Mouse (Mus musculus) neural tube, embryonic 12.5 days (tissue): ENCODE measurements at regions not wholly inside any gene's neighbourhood (a gene's known extent, or its start where the extent isn't known, plus 50 kb on each side); places are given as distances from the start of the nearest gene placed in this dataset.

Experiments used
- ATAC-seq: fragments of 200-750 bp; cut with Nextera tagmentation; 2 replicates; pipeline ENCODE4 v1.8.0; 2017; ENCODE audit warnings: low read depth, mild to moderate bottlenecking, moderate TSS enrichment, moderate library complexity; ENCODE audit not compliant: low FRiP score
- H3K27ac ChIP-seq: fragments of 300-500 bp; sonication (generic); 2 replicates; pipeline ENCODE4 v1.5.1; 2016
- H3K27me3 ChIP-seq: fragments of 300-500 bp; sonication (generic); replicated peaks from 2 replicates; pipeline ENCODE4 v1.6.1; 2016; ENCODE audit warnings: mild to moderate bottlenecking
- H3K36me3 ChIP-seq: fragments of 300-500 bp; sonication (generic); 2 replicates; pipeline ENCODE4 v1.6.1; 2016; ENCODE audit warnings: mild to moderate bottlenecking
- H3K4me1 ChIP-seq: fragments of 300-500 bp; sonication (generic); 2 replicates; pipeline ENCODE4 v1.6.1; 2016
- H3K4me2 ChIP-seq: fragments of 300-500 bp; sonication (generic); replicated peaks from 2 replicates; pipeline ENCODE4 v1.6.1; 2016; ENCODE audit warnings: mild to moderate bottlenecking
- H3K4me3 ChIP-seq: fragments of 300-500 bp; sonication (generic); 2 replicates; pipeline ENCODE4 v1.5.1; 2016
- H3K9ac ChIP-seq: fragments of 300-500 bp; sonication (generic); 2 replicates; pipeline ENCODE4 v1.6.1; 2016; ENCODE audit warnings: mild to moderate bottlenecking
- H3K9me3 ChIP-seq: fragments of 300-500 bp; sonication (generic); 2 replicates; pipeline ENCODE4 v1.6.1; 2016; ENCODE audit warnings: mild to moderate bottlenecking
- WGBS: fragments of 180-500 bp; shearing (Covaris S2); methylation state at CpG from one replicate; pipeline ENCODE4 v1.1.7; 2016; 5-methylcytosine and 5-hydroxymethylcytosine counted together

DNA sequence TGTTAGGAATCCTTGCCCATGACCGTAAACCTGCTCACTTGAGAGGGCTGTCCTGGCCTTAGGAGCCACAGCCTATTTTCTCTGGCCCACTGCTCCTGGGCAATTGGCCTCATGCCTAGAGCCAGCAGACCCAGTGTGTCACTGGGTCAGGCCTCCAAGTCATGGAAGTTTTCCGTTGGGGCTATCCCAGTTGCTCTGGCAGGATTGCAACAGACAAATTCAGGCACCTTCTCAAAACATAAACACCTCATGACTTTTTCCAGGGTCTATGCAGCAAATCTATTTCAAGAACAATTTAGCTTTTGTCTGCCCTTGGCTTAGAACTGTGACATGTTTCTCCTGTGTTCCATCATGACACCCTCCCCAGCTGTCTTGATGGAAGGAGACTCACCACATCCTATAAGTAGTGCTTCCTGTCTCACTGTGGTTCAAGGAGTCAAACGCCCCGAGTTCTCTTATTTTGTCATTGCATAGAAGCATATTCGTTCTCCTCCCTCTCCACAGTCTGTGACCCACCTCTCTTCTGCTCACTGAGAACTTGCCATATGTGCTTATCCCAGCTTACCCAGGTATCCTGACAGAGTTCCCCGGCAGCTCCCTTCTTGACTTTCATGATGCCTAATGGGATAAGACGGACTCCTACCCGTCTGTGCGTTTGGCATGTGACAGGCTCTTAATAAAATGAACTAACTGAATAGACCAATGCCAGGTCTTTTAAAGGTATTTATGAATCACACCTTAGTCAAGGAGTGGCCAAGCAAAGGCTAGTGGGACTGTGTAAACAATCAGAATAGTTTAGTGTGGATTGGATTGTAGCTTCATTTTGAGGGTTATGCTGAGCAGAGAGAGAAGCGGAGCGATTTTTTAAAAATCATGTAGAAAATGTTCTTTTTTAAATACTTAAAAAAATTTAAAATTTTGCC lies 108.2 kb upstream of the Serp2 start:
- no peak for ATAC-seq
- no peaks in the 10 kb centered on the region for H3K36me3 ChIP-seq
- 83% methylated on average over 11 of the region's 11 CpGs for WGBS
- H3K4me1 ChIP-seq: no peaks in the 10 kb centered on the region
- H3K9me3 ChIP-seq: no peaks in the 10 kb centered on the region
- no peak overlapping the region for H3K4me3 ChIP-seq
- H3K27ac ChIP-seq: no peak overlapping the region
- H3K4me2 ChIP-seq: no peak overlapping the region
- H3K9ac ChIP-seq: no peak overlapping the region
- H3K27me3 ChIP-seq: no peaks in the 10 kb centered on the region

DNA sequence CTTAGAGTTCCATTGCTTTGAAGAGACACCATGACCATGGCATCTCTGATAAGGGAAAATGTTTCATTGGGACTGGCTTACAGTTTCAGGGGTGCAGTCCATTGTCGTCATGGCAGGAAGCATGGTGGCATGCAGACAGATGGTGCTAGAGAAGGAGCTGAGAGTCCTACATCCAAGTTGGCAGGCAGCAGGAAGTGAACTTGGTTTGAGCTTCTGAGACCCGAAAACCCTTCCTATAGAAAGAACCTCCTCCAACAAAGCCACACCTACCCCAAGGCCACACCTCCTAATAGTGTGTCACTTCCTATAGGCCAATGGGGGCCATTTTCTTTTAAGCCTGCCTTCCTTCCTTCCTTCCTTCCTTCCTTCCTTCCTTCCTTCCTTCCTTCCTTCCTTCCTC lies 107.1 kb upstream of the Serp2 start:
- whole genome bisulfite sequencing: 89% methylated on average over 2 of the region's 2 CpGs
- ATAC-seq: no peak
- no peaks in the 10 kb centered on the region; the same call in 1 of the 2 replicates for H3K4me1 ChIP-seq
- no peak overlapping the region for H3K9ac ChIP-seq
- H3K9me3 ChIP-seq: no peaks in the 10 kb centered on the region
- H3K27me3 ChIP-seq: no peaks in the 10 kb centered on the region
- H3K4me2 ChIP-seq: no peak overlapping the region
- no peaks in the 10 kb centered on the region for H3K36me3 ChIP-seq
- H3K4me3 ChIP-seq: no peak overlapping the region
- no peak overlapping the region for H3K27ac ChIP-seq

DNA sequence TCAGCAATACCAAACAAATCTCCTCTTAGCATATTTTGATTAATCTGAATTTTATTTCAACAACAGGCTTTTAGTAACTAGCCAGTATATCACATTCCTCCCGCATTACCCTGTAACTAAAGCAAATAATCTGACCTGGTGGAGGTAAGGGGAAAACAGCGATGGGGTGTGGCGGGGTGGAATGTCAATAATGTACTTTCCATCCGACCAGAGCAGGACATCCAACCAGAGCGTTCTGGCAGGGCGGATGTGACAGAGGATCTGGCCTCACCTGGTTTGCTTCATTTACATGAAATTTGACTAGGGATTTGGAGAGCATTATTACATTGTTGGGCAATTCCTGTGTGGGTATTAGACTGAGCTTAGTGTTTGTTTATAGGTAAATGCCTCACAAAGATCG lies 106.2 kb upstream of the Serp2 start:
- no peaks in the 10 kb centered on the region for H3K27me3 ChIP-seq
- no peak overlapping the region for H3K4me2 ChIP-seq
- no peaks in the 10 kb centered on the region for H3K36me3 ChIP-seq
- no peak for ATAC-seq
- H3K9me3 ChIP-seq: no peaks in the 10 kb centered on the region
- WGBS: 92% methylated on average over 7 of the region's 7 CpGs
- H3K4me1 ChIP-seq: peaks cover 7% of the 10 kb centered on the region
- no peak overlapping the region for H3K27ac ChIP-seq
- no peak overlapping the region for H3K9ac ChIP-seq
- no peak overlapping the region for H3K4me3 ChIP-seq

DNA sequence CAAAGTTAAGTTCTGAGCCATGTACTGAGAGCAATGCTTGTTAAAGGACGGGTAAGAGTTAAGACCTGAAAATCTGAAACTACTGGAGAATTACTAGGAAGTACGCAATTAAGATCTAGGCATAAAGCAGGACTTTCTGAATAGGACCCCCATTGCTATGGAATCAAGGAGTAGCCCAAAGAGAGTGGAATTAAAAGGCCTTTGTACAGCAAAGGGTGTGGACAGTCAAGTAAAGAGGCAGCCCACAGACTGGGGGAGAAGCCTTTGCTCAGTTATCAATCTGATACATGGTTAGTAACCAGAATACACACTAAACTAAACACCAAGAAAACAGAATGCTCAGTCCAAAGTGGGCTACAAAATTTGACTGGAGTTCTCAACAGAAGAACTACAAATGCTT lies 104.2 kb upstream of the Serp2 start:
- no peak overlapping the region for H3K4me3 ChIP-seq
- ATAC-seq: no peak
- H3K4me2 ChIP-seq: no peak overlapping the region
- H3K27me3 ChIP-seq: no peaks in the 10 kb centered on the region
- no peak overlapping the region for H3K27ac ChIP-seq
- H3K9me3 ChIP-seq: no peaks in the 10 kb centered on the region
- WGBS: 84% methylated on average over 2 of the region's 2 CpGs
- H3K4me1 ChIP-seq: peaks cover 14% of the 10 kb centered on the region
- no peaks in the 10 kb centered on the region for H3K36me3 ChIP-seq
- H3K9ac ChIP-seq: no peak overlapping the region

DNA sequence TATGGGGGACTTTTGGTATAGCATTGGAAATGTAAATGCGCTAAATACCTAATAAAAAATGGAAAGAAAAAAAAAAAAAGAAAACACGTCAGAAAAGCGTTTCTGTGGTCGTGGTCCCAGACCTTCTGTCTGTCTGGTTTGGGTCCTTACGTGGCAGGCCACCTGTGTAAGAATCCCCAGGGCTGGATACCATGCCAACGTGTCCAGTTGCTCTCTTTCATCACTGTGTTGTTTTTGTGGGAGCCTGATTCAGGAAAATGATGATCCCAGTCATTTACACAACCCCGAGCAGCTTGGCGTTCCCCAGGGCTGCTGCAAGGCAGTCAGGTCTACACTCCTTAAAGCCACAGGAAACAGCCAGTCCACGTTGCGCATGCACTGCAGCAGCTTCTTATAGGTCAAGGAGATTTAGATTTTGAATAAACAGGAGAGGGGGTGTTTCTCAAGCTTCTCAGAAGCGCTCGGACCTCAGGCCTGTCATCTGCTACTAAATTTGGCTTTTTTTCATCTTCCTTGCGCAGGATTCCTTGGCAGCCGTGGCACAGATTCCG lies 102.3 kb upstream of the Serp2 start:
- no peak overlapping the region for H3K27ac ChIP-seq
- no peak overlapping the region for H3K4me3 ChIP-seq
- WGBS: 73% methylated on average over 15 of the region's 15 CpGs
- H3K36me3 ChIP-seq: no peaks in the 10 kb centered on the region
- no peaks in the 10 kb centered on the region for H3K27me3 ChIP-seq
- H3K4me1 ChIP-seq: peaks cover 14% of the 10 kb centered on the region
- no peak overlapping the region for H3K4me2 ChIP-seq
- no peak for ATAC-seq
- H3K9ac ChIP-seq: no peak overlapping the region
- no peaks in the 10 kb centered on the region for H3K9me3 ChIP-seq

DNA sequence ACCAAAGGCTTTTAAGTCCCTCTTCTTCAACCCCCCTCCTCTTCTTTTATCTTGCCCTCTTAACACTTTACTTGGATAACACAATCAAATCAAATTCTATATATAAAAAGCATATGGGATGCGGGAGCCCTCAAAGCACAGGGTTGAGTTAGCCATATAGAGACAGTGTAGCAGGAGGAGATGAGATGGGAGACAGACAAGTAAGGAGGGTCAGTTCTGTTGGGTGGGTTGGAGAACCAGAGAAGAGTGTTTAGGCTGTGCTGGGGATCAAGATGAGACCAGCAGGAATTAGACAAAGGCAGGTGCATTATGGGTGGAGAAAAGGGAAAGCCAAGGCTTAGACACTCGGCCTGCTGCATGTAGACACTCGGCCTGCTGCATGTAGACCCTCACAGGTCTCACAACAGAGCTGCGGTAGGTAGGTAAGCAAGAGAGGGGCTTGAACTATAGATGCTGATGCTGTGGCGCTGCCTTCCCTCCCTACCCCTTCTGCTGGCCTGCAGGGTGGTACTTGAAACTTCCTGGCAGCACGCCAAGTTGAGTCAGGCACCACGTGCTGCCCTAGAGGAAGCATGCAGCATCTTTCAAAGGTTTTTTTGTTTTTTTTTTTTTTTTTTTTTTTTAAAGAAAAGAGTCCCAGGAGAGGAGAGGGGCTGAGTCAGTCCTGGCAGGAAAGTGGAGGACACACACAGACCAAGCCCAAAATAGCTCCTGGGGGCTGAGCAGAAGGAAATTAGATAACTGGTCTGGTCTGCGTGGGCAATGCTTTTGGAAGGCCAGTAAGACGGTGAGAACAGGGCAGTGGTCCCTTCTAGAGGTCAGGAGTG lies 101.3 kb upstream of the Serp2 start:
- no peak overlapping the region for H3K4me3 ChIP-seq
- WGBS: 48% methylated on average over 9 of the region's 9 CpGs
- H3K9me3 ChIP-seq: no peaks in the 10 kb centered on the region
- ATAC-seq: peak; percentile 90
- H3K4me1 ChIP-seq: peaks cover 14% of the 10 kb centered on the region
- no peak overlapping the region for H3K9ac ChIP-seq
- H3K36me3 ChIP-seq: no peaks in the 10 kb centered on the region
- H3K27me3 ChIP-seq: no peaks in the 10 kb centered on the region
- no peak overlapping the region for H3K4me2 ChIP-seq
- no peak overlapping the region for H3K27ac ChIP-seq

DNA sequence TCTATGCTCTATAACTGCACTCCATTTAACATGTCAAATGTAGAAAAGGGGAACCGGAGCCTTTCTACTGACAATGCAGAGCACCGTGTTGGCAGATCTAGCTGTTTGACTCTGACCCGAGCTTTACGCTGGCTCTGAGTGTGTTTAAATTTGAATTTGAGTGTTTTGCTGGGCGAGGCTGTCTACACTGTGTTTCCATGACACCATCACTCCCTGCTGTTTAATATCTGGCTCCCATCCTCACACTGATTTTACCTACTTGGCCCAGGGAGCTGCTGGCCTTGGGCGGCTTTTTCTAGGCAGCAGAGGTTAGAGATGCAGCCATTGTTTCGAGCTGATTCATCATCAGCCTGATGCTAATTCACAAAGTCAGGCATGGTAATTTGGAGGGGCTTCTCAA lies 100.7 kb upstream of the Serp2 start:
- H3K9me3 ChIP-seq: no peaks in the 10 kb centered on the region
- H3K9ac ChIP-seq: no peak overlapping the region
- H3K4me3 ChIP-seq: no peak overlapping the region
- H3K27me3 ChIP-seq: no peaks in the 10 kb centered on the region
- H3K4me2 ChIP-seq: no peak overlapping the region
- 47% methylated on average over 7 of the region's 7 CpGs for WGBS
- no peak overlapping the region for H3K27ac ChIP-seq
- H3K4me1 ChIP-seq: peaks cover 14% of the 10 kb centered on the region
- H3K36me3 ChIP-seq: no peaks in the 10 kb centered on the region
- peak; percentile 62 for ATAC-seq

DNA sequence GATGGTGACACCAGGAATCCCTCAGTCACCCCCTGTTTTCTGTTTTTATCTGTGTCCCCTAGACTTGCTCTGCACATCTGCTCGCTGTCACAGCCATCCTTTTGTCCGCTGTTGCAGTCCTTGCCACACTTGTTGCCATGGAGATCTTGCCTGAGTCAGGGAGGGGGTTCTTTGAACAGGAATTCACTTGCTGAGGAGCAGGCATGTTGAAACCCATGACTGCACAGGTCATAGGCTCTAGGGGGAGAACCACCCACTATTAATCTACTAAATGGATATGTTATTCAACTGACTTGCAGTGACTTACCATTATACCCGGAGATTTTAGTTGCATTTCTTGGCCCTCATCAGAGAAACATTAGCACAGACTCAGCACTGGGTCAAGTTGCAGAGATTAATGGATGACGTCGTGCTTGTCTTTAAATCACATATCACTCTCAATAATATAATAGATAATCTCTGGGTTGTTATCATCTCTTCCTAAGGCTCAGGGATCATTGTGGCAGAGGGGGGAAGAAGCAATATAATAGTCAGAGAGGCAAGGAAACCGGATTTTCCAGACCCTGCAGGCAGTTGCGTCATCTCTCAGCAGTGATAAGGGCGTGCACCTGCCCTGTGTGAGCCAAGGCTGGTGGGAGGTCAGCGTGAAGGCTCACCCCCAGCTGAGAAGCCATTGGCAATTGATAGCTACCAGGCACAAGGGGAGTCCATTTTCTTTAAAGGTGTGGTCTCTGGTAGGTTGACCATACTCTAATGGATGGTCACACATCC lies 95.9 kb upstream of the Serp2 start:
- Histone ChIP-seq H3K9me3 (no peaks in the 10 kb centered on the region), H3K4me1 (peaks cover 4% of the 10 kb centered on the region), H3K36me3 (no peaks in the 10 kb centered on the region), H3K27ac (no peak overlapping the region), H3K9ac (no peak overlapping the region), H3K4me3 (no peak overlapping the region), H3K27me3 (no peaks in the 10 kb centered on the region), H3K4me2 (no peak overlapping the region)
- ATAC-seq: no peak
- WGBS: 56% methylated on average over 9 of the region's 9 CpGs

DNA sequence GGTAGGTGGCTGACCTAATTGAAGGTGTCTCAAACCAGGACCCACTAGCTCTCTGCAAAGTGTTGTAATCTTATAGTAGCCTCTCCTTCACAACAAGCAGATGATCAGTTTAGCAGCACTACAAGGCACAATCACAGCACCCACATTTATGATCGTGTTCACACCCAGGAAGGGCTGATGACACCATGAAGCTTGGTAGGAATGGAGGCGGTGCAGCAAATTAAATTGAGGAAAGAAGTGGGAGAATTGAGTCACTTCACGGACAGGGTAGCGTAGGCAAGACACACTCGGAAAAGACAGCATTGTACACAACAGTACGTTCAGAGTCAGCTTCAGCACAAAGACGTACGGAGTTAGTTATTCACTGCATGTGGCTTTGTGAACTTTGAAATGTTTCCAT lies 94.4 kb upstream of the Serp2 start:
- Histone ChIP-seq H3K9me3 (no peaks in the 10 kb centered on the region), H3K4me1 (no peaks in the 10 kb centered on the region; the same call in 1 of the 2 replicates), H3K27me3 (no peaks in the 10 kb centered on the region), H3K4me2 (no peak overlapping the region), H3K4me3 (no peak overlapping the region), H3K9ac (no peak overlapping the region), H3K27ac (no peak overlapping the region), H3K36me3 (no peaks in the 10 kb centered on the region)
- 92% methylated on average over 8 of the region's 8 CpGs for WGBS
- no peak for ATAC-seq

DNA sequence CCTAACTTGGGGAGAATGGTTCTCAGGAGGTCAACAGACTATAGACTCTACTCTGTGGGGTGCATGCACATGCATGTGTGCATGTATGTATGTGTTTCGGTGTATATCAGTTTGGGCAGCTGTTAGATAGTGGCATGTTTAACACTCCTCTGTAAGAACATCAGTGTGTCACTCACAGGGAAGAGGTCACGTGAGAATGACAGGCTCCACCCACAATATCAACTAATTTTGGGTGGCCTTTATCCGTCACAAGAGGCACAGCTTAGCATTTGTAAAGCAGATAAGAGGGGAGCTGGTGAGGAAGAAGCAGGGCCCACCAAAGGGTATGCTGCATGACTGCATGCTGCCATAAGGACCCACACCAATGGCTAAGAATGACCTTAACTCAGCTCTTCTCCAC lies 93.2 kb upstream of the Serp2 start:
- WGBS: 97% methylated on average over 3 of the region's 3 CpGs
- H3K4me3 ChIP-seq: no peak overlapping the region
- no peak for ATAC-seq
- no peak overlapping the region for H3K4me2 ChIP-seq
- H3K27me3 ChIP-seq: no peaks in the 10 kb centered on the region
- H3K36me3 ChIP-seq: no peaks in the 10 kb centered on the region
- H3K9ac ChIP-seq: no peak overlapping the region
- no peaks in the 10 kb centered on the region; the same call in 1 of the 2 replicates for H3K4me1 ChIP-seq
- no peaks in the 10 kb centered on the region for H3K9me3 ChIP-seq
- no peak overlapping the region for H3K27ac ChIP-seq

DNA sequence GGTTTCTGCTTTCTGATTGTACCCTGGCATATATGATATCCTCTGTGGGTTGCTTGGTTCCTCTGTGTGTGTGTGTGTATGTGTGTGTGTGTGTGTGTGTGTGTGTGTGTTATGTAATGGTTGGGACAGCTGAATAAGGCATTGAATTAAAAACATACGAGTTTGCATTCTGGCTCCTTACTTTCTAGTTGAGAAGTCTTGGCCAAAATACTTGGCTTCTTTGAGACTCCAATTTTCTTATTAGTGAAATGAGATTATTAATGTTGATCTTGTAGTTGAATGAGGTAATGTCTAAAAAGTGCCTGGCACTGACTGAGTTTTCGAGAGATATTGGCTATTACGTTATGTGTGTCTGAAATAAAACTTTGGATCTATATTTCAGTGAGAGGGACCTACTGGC lies 88.0 kb upstream of the Serp2 start:
- Histone ChIP-seq H3K9me3 (no peaks in the 10 kb centered on the region), H3K27ac (no peak overlapping the region), H3K27me3 (no peaks in the 10 kb centered on the region), H3K4me1 (no peaks in the 10 kb centered on the region), H3K36me3 (no peaks in the 10 kb centered on the region), H3K4me3 (no peak overlapping the region), H3K4me2 (no peak overlapping the region), H3K9ac (no peak overlapping the region)
- no peak for ATAC-seq
- 93% methylated on average over 3 of the region's 3 CpGs for WGBS
